Mouse (Mus musculus): Measurements from ENCODE around the gene Smg6. TPM values are rescaled to one million over a fixed set of nuclear protein-coding genes. Genes with fewer than 3 reads are reported as not detected.

The Smg6 gene
- polyA plus RNA-seq, 1 experiment = 26.4 TPM

DNA sequence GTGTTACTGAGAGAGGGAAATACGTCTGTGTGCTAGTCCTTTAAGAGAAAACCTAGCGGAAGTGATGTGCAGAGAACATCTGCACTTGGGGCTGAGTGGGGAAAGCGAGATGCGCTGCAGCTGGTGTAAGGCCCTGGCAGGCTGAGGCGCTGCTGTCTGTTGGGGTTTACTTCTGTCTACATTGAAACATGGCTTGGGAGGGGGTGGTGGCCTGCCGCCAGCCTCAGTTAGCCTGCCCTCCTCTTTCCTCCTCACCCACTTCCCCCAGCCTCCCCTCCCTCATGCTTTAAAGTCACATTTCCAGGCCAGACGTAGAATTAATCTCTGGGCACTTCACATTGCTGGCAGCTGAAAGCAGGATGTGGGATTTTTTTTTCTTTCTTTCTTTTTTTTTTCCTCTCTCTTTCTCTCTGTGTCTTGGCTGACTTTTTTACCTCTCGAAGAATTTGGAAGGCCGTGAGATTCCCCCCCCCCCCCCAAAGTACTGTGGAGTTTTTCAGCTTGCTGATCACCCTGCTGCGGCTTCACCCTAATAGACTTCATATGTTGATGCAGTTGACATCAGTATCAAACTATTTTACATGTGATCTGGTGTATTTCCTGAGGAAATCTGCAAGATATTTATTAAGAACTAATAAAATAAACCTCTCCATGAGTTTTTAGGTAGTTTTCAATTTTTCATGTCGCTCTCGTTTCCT, 87.5 kb downstream of the Smg6 start:
- TF ChIP-seq CTCF (IDR thresholded peaks at IDR 0.05; ENCODE audit: control insufficient read depth, insufficient read depth, low read length) (no peak), POLR2A (IDR thresholded peaks at IDR 0.05; ENCODE audit: borderline replicate concordance, control insufficient read depth, low read depth, low read length) (peak; percentile 23; the same call in 1 of the 2 replicates)
- WGBS = 31% methylated on average over 12 of the region's 12 CpGs
- Histone ChIP-seq H3K4me1 (ENCODE audit: control insufficient read depth, insufficient read depth, low read length) (no peaks in the 10 kb centered on the region), H3K27ac (ENCODE audit: control insufficient read depth, insufficient read depth, low read depth, low read length, poor library complexity) (peak overlapping the region; percentile 24; the same call in 1 of the 2 replicates), H3K4me3 (replicated peaks; ENCODE audit: control insufficient read depth, low read depth, low read length) (no peak overlapping the region)

DNA sequence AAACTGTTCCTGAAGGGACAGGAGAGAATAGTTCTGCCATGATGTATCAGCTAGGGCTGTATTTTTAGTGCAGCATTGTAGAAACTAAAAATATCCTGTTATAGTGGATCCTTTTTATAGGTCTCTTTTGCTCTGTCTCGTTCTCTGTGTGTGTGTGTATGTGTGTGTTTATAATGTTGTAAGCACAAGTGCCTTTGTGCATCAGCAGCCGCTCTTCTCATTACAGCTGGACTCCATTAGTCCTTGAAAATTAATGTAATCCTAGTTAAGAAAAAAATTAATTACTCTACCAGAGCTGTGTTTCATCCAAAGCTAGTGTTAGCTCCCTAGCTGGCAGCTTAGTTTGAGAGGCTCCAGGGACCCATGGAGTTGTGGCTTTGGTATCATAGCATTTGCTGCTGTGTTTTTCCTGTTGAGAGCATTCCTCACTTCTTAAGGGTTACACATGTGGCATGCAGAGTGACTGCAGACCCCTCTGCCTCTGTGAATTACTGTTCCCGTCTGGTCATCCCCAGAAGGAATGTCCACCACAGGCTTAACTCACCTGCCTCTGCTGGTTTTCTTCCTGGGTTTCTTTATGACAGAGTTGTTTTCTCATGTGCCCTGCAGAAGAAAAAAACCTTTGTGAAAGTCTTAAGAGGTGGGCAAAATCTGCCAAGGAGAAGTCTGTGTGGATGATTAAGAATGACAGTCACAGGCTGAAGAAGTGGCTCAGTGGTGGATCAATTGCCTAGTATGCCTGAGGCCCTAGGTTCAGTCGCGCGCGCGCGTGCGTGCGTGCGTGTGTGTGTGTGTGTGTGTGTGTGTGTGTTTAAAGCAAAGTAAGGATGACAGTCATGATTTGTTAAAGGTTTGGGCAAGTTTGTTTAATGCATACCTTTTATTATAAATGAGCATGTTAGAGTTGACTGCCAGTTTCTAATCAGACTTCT, 88.4 kb downstream of the Smg6 start:
- no peak for TF ChIP-seq POLR2A (IDR thresholded peaks at IDR 0.05; ENCODE audit: borderline replicate concordance, control insufficient read depth, low read depth, low read length)
- no peak for TF ChIP-seq CTCF (IDR thresholded peaks at IDR 0.05; ENCODE audit: control insufficient read depth, insufficient read depth, low read length)
- H3K4me1 ChIP-seq (ENCODE audit: control insufficient read depth, insufficient read depth, low read length) = no peaks in the 10 kb centered on the region
- H3K27ac ChIP-seq (ENCODE audit: control insufficient read depth, insufficient read depth, low read depth, low read length, poor library complexity) = no peak overlapping the region
- H3K4me3 ChIP-seq (replicated peaks; ENCODE audit: control insufficient read depth, low read depth, low read length) = no peak overlapping the region
- WGBS = 92% methylated on average over 12 of the region's 12 CpGs

DNA sequence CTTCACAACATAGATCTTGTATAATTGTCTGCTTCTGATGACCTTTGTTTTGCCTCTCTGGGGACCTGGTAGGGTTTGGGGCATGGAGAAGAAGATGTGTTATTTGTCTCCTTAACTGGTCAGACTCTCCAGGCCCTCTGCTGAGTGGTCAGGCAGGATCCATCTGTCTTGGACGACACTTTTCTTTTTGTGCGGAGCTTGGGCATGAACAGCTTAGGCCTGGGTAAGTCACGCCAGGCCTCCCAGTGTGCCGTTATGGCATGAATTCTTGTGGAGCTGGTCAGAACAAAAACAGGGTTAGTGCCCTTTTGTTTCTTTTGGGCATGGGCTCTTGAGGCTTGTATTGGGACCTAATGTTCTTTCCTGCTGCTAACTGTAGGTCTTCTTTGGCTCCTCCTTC, 89.2 kb downstream of the Smg6 start:
- no peaks in the 10 kb centered on the region for H3K4me1 ChIP-seq (ENCODE audit: control insufficient read depth, insufficient read depth, low read length)
- no peak overlapping the region for H3K4me3 ChIP-seq (replicated peaks; ENCODE audit: control insufficient read depth, low read depth, low read length)
- no peak for TF ChIP-seq POLR2A (IDR thresholded peaks at IDR 0.05; ENCODE audit: borderline replicate concordance, control insufficient read depth, low read depth, low read length)
- TF ChIP-seq CTCF (IDR thresholded peaks at IDR 0.05; ENCODE audit: control insufficient read depth, insufficient read depth, low read length) = no peak
- no peak overlapping the region for H3K27ac ChIP-seq (ENCODE audit: control insufficient read depth, insufficient read depth, low read depth, low read length, poor library complexity)
- WGBS = 92% methylated on average over 4 of the region's 4 CpGs

DNA sequence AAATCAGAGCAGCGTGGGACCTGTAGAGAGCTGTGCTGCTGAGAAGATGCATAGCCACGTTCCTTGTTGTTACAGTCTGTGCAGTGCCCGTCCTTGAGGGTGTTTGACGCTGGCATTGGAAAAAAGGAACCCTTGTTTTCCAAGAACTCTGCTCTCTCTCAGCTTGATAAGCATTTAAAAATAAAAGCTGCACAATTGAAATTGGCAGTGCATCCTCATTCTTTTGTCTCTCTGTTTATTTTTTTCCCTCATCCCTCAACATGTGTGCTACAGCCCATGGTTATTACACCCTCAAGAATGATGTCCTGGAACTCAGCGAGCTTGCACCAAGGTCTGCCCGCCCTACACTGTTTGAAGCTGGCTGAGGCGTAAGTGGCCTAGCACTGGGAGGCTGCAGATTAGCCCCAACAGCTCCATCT, 89.8 kb downstream of the Smg6 start:
- 85% methylated on average over 7 of the region's 7 CpGs for WGBS
- no peaks in the 10 kb centered on the region for H3K4me1 ChIP-seq (ENCODE audit: control insufficient read depth, insufficient read depth, low read length)
- no peak overlapping the region for H3K4me3 ChIP-seq (replicated peaks; ENCODE audit: control insufficient read depth, low read depth, low read length)
- no peak overlapping the region for H3K27ac ChIP-seq (ENCODE audit: control insufficient read depth, insufficient read depth, low read depth, low read length, poor library complexity)
- TF ChIP-seq CTCF (IDR thresholded peaks at IDR 0.05; ENCODE audit: control insufficient read depth, insufficient read depth, low read length) (no peak), POLR2A (IDR thresholded peaks at IDR 0.05; ENCODE audit: borderline replicate concordance, control insufficient read depth, low read depth, low read length) (no peak)

DNA sequence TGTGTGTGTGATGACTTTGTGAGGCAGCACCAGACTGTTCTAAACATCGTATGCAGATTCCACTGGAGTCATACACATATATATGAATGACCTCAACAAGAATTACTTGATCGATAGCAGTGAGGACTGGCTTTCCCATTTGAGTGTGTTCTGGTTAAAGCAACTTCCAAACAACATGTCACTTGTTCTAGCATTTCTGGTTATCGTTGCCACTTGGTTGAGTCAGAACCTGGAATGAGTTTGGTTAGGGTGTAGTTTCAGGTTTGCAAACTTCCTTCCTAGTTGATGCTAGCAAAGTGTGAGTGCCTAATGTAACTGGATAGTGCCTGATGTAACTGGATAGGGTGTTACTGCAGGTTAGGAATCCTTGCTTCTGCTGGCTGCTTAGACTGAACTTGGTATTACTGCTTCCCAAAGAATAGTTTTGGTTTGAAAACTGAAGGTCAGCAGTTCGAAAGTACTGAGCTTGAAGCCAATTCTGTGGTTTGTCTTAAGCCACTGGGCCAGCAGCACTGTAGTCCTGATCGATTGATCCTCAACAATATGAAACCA, 90.8 kb downstream of the Smg6 start:
- Histone ChIP-seq H3K4me1 (ENCODE audit: control insufficient read depth, insufficient read depth, low read length) (no peaks in the 10 kb centered on the region), H3K4me3 (replicated peaks; ENCODE audit: control insufficient read depth, low read depth, low read length) (no peak overlapping the region), H3K27ac (ENCODE audit: control insufficient read depth, insufficient read depth, low read depth, low read length, poor library complexity) (no peak overlapping the region)
- TF ChIP-seq CTCF (IDR thresholded peaks at IDR 0.05; ENCODE audit: control insufficient read depth, insufficient read depth, low read length) (no peak), POLR2A (IDR thresholded peaks at IDR 0.05; ENCODE audit: borderline replicate concordance, control insufficient read depth, low read depth, low read length) (no peak)
- 83% methylated on average over 5 of the region's 5 CpGs for WGBS

DNA sequence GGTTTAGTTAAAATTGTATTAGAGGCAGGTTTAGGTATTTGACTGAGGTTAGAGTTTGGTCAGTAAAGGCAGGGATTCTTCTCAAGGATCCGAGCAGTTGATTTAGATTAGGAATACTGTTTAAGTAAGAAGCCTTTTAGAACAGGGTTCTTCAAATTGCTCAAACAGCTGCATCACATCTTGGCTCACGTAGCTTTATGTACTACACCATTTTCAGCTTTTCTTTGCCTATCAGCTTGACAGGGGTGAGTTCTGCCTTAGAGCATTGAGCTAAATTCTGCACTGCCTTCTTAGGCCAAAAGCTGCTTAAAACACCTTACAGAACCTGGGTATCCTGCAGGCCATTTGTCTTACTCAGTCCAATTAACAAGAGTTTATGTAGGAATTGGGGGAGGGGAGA, 92.2 kb downstream of the Smg6 start:
- Histone ChIP-seq H3K4me1 (ENCODE audit: control insufficient read depth, insufficient read depth, low read length) (no peaks in the 10 kb centered on the region), H3K4me3 (replicated peaks; ENCODE audit: control insufficient read depth, low read depth, low read length) (no peak overlapping the region), H3K27ac (ENCODE audit: control insufficient read depth, insufficient read depth, low read depth, low read length, poor library complexity) (no peak overlapping the region)
- TF ChIP-seq POLR2A (IDR thresholded peaks at IDR 0.05; ENCODE audit: borderline replicate concordance, control insufficient read depth, low read depth, low read length) (no peak), CTCF (IDR thresholded peaks at IDR 0.05; ENCODE audit: control insufficient read depth, insufficient read depth, low read length) (no peak)
- WGBS = 82% methylated on average over 2 of the region's 2 CpGs

DNA sequence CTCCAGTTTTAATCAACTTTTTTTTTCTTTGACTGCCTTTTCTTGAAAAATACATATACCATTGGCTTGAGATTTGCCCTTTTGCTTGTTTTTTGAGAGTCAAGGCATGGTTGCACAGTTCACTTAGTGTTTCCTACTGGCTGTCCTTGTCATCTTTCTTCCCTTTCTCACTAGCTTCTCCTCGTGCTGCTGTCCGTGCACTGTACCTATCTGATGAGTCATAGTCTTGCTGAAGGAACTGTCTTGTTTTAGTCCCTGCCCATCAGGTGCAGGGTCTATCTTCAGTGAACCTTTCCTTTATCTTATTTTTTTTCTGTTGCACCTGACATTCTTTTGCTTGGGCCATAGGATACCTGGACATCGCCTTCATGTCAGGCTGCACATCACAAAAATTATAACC, 101.4 kb downstream of the Smg6 start:
- H3K27ac ChIP-seq (ENCODE audit: control insufficient read depth, insufficient read depth, low read depth, low read length, poor library complexity) = no peak overlapping the region
- no peak overlapping the region for H3K4me3 ChIP-seq (replicated peaks; ENCODE audit: control insufficient read depth, low read depth, low read length)
- H3K4me1 ChIP-seq (ENCODE audit: control insufficient read depth, insufficient read depth, low read length) = no peaks in the 10 kb centered on the region
- TF ChIP-seq POLR2A (IDR thresholded peaks at IDR 0.05; ENCODE audit: borderline replicate concordance, control insufficient read depth, low read depth, low read length) (no peak), CTCF (IDR thresholded peaks at IDR 0.05; ENCODE audit: control insufficient read depth, insufficient read depth, low read length) (no peak)
- WGBS = 42% methylated on average over 3 of the region's 3 CpGs

DNA sequence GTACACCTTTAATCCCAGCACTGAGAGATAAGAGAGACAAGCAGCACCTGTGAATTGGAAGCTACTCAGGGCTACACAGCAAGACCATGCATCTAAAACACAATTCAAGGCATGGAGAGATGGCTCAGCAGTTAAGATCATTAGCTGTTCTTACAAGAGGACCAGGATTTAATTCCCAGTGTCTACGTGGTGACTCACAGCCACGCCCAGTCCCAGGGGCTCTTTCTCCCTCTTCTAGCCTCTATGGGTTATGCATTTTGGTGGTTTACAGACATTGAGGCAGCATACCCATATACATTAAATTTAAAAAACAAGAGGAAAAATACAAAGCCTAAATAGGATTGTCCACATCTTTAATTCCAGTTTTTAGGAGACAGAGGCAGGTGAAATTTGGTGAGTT, 102.0 kb downstream of the Smg6 start:
- Histone ChIP-seq H3K4me3 (replicated peaks; ENCODE audit: control insufficient read depth, low read depth, low read length) (no peak overlapping the region), H3K27ac (ENCODE audit: control insufficient read depth, insufficient read depth, low read depth, low read length, poor library complexity) (no peak overlapping the region), H3K4me1 (ENCODE audit: control insufficient read depth, insufficient read depth, low read length) (no peaks in the 10 kb centered on the region)
- TF ChIP-seq CTCF (IDR thresholded peaks at IDR 0.05; ENCODE audit: control insufficient read depth, insufficient read depth, low read length) (no peak), POLR2A (IDR thresholded peaks at IDR 0.05; ENCODE audit: borderline replicate concordance, control insufficient read depth, low read depth, low read length) (no peak)
- WGBS = 85% methylated on average over 2 of the region's 2 CpGs
